Comparison of ENCODE assay signal across 9 mouse cellular contexts in the genomic region with DNA sequence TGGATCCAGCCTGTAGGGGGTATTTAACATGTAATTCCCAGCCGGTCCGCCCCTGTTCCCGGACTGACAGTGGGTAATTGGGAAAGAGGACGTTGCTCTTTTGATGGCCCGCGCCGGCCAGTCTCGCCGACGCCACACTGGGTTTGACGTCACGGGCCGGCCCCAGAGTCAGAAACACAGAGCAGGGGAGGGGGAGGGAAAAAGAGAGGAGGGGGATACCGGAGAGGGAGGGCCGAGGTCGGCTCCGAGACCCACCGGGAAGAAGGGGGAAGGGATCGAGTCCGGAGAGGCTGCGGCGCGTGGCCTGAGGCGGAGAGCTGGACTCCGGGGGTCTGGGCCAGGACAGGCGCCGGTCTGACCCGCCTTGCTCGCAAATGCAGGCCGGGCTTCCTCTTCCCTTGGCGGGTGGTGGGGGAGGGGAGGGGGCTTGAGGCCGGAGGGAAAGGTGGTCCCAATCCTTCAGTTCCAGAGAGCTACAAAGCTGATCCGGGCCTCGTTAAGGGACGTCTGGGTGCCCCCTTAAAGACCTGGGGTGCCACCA. TPM values are rescaled to one million over a fixed set of nuclear protein-coding genes. Genes with fewer than 3 reads are reported as not detected.
A peak's percentile ranks its signal among the peaks of the same experiment; 100 is the strongest.
DNase-seq lines count a peak whose midpoint lies in the region; ATAC-seq and TF ChIP-seq lines count a peak whose summit lies in the region.
"Had no signal": no experiment of that assay in that cellular context is flagged by ENCODE, and none has a peak within 500 bp of the region (broad histone marks: within the 10 kb centered on the region; RNA-seq: fewer than 3 reads in every experiment).

Gene 4930412O13Rik, plus strand, starts transcription at position 202 of the 541 bp plus-strand sequence.

- no peaks in the 10 kb centered on the region for H3K36me3 ChIP-seq in heart, embryonic 13.5 days
- no peaks in the 10 kb centered on the region for H3K36me3 ChIP-seq in hindbrain, embryonic 16.5 days (ENCODE audit: control insufficient read depth, insufficient read depth, low read length)
- H3K36me3 ChIP-seq in midbrain, embryonic 15.5 days (replicated peaks), result no peaks in the 10 kb centered on the region

- H3K9me3 ChIP-seq in heart, embryonic 13.5 days, result no peaks in the 10 kb centered on the region
- no peaks in the 10 kb centered on the region for H3K9me3 ChIP-seq in hindbrain, embryonic 16.5 days (ENCODE audit: control insufficient read depth, low read length)
- H3K9me3 ChIP-seq in midbrain, embryonic 15.5 days, result no peaks in the 10 kb centered on the region

- ATAC-seq in heart, embryonic 13.5 days (ENCODE audit: extremely low read depth, insufficient number of reproducible peaks, low FRiP score, low TSS enrichment), result no peak
- ATAC-seq in hindbrain, embryonic 16.5 days, result no peak
- ATAC-seq in midbrain, embryonic 15.5 days (replicated peaks), result peak; percentile 5; the same call in 1 of the 2 replicates

- peak within 1 kb of the TSS; percentile 50 for H3K27ac ChIP-seq in heart, embryonic 13.5 days (replicated peaks)
- no peak within 1 kb of the TSS for H3K27ac ChIP-seq in bone marrow macrophage, adult 2 months (ENCODE audit: insufficient read depth, low read depth, low read length)
- no peak within 1 kb of the TSS; the same call in 1 of the 2 replicates for H3K27ac ChIP-seq in hindbrain, embryonic 16.5 days (ENCODE audit: low read depth, low read length)
- peak within 1 kb of the TSS; percentile 81 for H3K27ac ChIP-seq in midbrain, embryonic 15.5 days

- peak within 1 kb of the TSS; percentile 74 for H3K9ac ChIP-seq in heart, embryonic 13.5 days
- H3K9ac ChIP-seq in hindbrain, embryonic 16.5 days (ENCODE audit: low read depth, low read length), result peak within 1 kb of the TSS; percentile 30; the same call in 1 of the 2 replicates
- peak within 1 kb of the TSS; percentile 41 for H3K9ac ChIP-seq in midbrain, embryonic 15.5 days

- peaks cover 55% of the 10 kb centered on the region for H3K4me1 ChIP-seq in heart, embryonic 13.5 days
- H3K4me1 ChIP-seq in bone marrow macrophage, adult 2 months (ENCODE audit: control insufficient read depth, insufficient read depth, low read length), result 0 out of 2 replicates have a peak, but pooled peaks cover 4% of the 10 kb centered on the region
- H3K4me1 ChIP-seq in hindbrain, embryonic 16.5 days (ENCODE audit: control insufficient read depth, insufficient read depth, low read depth, low read length), result peaks cover 7% of the 10 kb centered on the region; the same call in 1 of the 2 replicates
- H3K4me1 ChIP-seq in midbrain, embryonic 15.5 days, result peaks cover 29% of the 10 kb centered on the region

- H3K4me2 ChIP-seq in heart, embryonic 13.5 days, result peak within 1 kb of the TSS; percentile 97
- H3K4me2 ChIP-seq in hindbrain, embryonic 16.5 days (ENCODE audit: low read length), result peak within 1 kb of the TSS; percentile 54
- H3K4me2 ChIP-seq in midbrain, embryonic 15.5 days, result peak within 1 kb of the TSS; percentile 67

- 1% methylated on average over 34 of the region's 35 CpGs for WGBS in heart, embryonic 13.5 days
- under 1% methylated on average over 33 of the region's 35 CpGs for WGBS in hindbrain, embryonic 16.5 days
- WGBS in midbrain, embryonic 15.5 days, result under 1% methylated on average over 34 of the region's 35 CpGs

- TF ChIP-seq CTCF in bone marrow macrophage, adult 2 months (IDR thresholded peaks at IDR 0.05; ENCODE audit: low read depth, low read length), result no peak

- peaks cover 88% of the 10 kb centered on the region for H3K27me3 ChIP-seq in heart, embryonic 13.5 days (replicated peaks)
- H3K27me3 ChIP-seq in hindbrain, embryonic 16.5 days (replicated peaks; ENCODE audit: control insufficient read depth, insufficient read depth, low read length), result peaks cover 39% of the 10 kb centered on the region
- H3K27me3 ChIP-seq in midbrain, embryonic 15.5 days (replicated peaks), result peaks cover 43% of the 10 kb centered on the region

- H3K4me3 ChIP-seq in heart, embryonic 13.5 days, result peak within 1 kb of the TSS; percentile 64
- H3K4me3 ChIP-seq in bone marrow macrophage, adult 2 months (ENCODE audit: insufficient read depth, low read length), result peak within 1 kb of the TSS; percentile 62
- H3K4me3 ChIP-seq in hindbrain, embryonic 16.5 days (ENCODE audit: low read length), result peak within 1 kb of the TSS; percentile 30
- H3K4me3 ChIP-seq in midbrain, embryonic 15.5 days, result peak within 1 kb of the TSS; percentile 43

- no peak for TF ChIP-seq POLR2A in bone marrow macrophage, adult 2 months (IDR thresholded peaks at IDR 0.05; ENCODE audit: borderline replicate concordance, low read depth, low read length)

- no peak for DNase-seq in heart, postnatal 4 days
- DNase-seq in cerebellum, postnatal 25 days, result no peak
- no peak for DNase-seq in layer of hippocampus, adult 8-10 months (ENCODE audit: low spot score in 2 of 2)
- no peak for DNase-seq in cerebellum, postnatal 36 days

RNA-seq across cellular contexts. Expression of gene 4930412O13Rik, which starts in this region (rescaled TPM):
- polyA plus RNA-seq in heart, embryonic 13.5 days (2015; fragmentation: Nextera tagmentation; extraction: Ambion mirVana), result 0.19 and 0.43 TPM in 2 replicates
- not detected for total RNA-seq in heart, postnatal 4 days (2021)
- not detected in 2 replicates for polyA plus RNA-seq in bone marrow macrophage, adult 2 months (2012; ENCODE audit: insufficient read depth, insufficient read length, missing spikeins)
- polyA plus RNA-seq in hindbrain, embryonic 16.5 days (2015; fragmentation: Nextera tagmentation; extraction: Ambion mirVana), result 0.28 and 0.47 TPM in 2 replicates
- 1.3 and 2.2 TPM in 2 replicates for polyA plus RNA-seq in midbrain, embryonic 15.5 days (2015; fragmentation: Nextera tagmentation; extraction: Ambion mirVana)
- not detected for total RNA-seq in layer of hippocampus, adult 8-10 months (2022)
- polyA plus RNA-seq: cortical plate, adult 2 months had no signal

Comparison
In these comparisons a context has a peak if more than half of its experiments do, and no peak if none do; other contexts are left out.
1. H3K27ac ChIP-seq: peak in heart, embryonic 13.5 days (single experiment) and midbrain, embryonic 15.5 days (single experiment); none in bone marrow macrophage, adult 2 months (single experiment) and hindbrain, embryonic 16.5 days (single experiment).
2. Peak in every context shown above with its lines, with median percentiles within 50 percentile points of each other: H3K4me2 ChIP-seq, H3K4me3 ChIP-seq and H3K9ac ChIP-seq.